Mouse (Mus musculus) ES-E14 (cell line): ENCODE results near the gene Ugt2b36. TPM values are rescaled to one million over a fixed set of nuclear protein-coding genes. Genes with fewer than 3 reads are reported as not detected.
"Not testable (repeated sequence)": the region's sequence is repeated elsewhere in the genome, so short reads cannot be mapped to it uniquely, and the experiment has no call there.

Experiments used
- DNase-seq: peaks from one replicate; pipeline ENCODE4 v3.0.0-alpha.2; 2013; ENCODE audit warnings: low read depth, low spot score
- H3K27ac ChIP-seq: 2 replicates; pipeline ENCODE4 v1.5.1; 2012; ENCODE audit warnings: low read depth, mild to moderate bottlenecking, low read length, moderate library complexity, mixed read lengths; ENCODE audit not compliant: poor library complexity, insufficient read depth, severe bottlenecking
- H3K36me3 ChIP-seq: 2 replicates; pipeline ENCODE4 v1.6.1; 2012; ENCODE audit warnings: mild to moderate bottlenecking, low read length, moderate library complexity, mixed read lengths; ENCODE audit not compliant: control insufficient read depth, poor library complexity, insufficient read depth, severe bottlenecking
- H3K4me1 ChIP-seq, 2 experiments: fragments of 150-350 bp in 1 of 2; sonication (generic) in 1 of 2; 2 replicates each; pipeline ENCODE4 v1.6.1; 2012; ENCODE audit warnings: low read length in 2 of 2, mild to moderate bottlenecking in 1 of 2, mixed read lengths in 1 of 2; ENCODE audit not compliant: control insufficient read depth in 2 of 2, insufficient read depth in 2 of 2, poor library complexity in 1 of 2
- H3K4me3 ChIP-seq, 2 experiments: fragments of 150-350 bp in 1 of 2; sonication (generic) in 1 of 2; 2 replicates each; pipeline ENCODE4 v1.5.1; 2012; ENCODE audit warnings: low read length in 2 of 2, low read depth in 1 of 2, mild to moderate bottlenecking in 1 of 2, mixed read lengths in 1 of 2; ENCODE audit not compliant: insufficient read depth in 1 of 2, poor library complexity in 1 of 2, severe bottlenecking in 1 of 2
- H3K9ac ChIP-seq: 2 replicates; pipeline ENCODE4 v1.6.1; 2012; ENCODE audit warnings: low read depth, mild to moderate bottlenecking, low read length, mixed read lengths; ENCODE audit not compliant: poor library complexity, insufficient read depth, severe bottlenecking
- H3K9me3 ChIP-seq: fragments of 150-350 bp; sonication (generic); 2 replicates; pipeline ENCODE4 v1.6.1; 2012; ENCODE audit warnings: low read depth, mild to moderate bottlenecking, low read length; ENCODE audit not compliant: control insufficient read depth, insufficient read depth
- CHD2 ChIP-seq: IDR thresholded peaks from 2 replicates; pipeline ENCODE4 v1.6.1; 2014; ENCODE audit warnings: mild to moderate bottlenecking, low read depth, low read length, inconsistent platforms
- HCFC1 ChIP-seq: IDR thresholded peaks from 2 replicates; pipeline ENCODE4 v1.6.1; 2012; ENCODE audit warnings: low read length, inconsistent platforms, borderline replicate concordance; ENCODE audit not compliant: insufficient read depth
- MAFK ChIP-seq: IDR thresholded peaks from 2 replicates; pipeline ENCODE4 v1.6.1; 2014; ENCODE audit warnings: mild to moderate bottlenecking, low read depth, low read length, inconsistent platforms; ENCODE audit not compliant: insufficient read depth
- ZC3H11A ChIP-seq: IDR thresholded peaks from 2 replicates; pipeline ENCODE4 v1.6.1; 2012; ENCODE audit warnings: low read depth, mild to moderate bottlenecking, inconsistent platforms, low read length, borderline replicate concordance
- ZNF384 ChIP-seq: IDR thresholded peaks from 2 replicates; pipeline ENCODE4 v1.6.1; 2012; ENCODE audit warnings: low read depth, low read length, inconsistent platforms
- in situ Hi-C, 2 experiments: fragments of 600-800 bp; cut with MboI; formaldehyde crosslinking; loops; one replicate each; pipeline ENCODE4 v1.15.1; 2025; ENCODE audit warnings: low sequenced_read_pairs in 2 of 2, inconsistent platforms in 1 of 2; ENCODE audit not compliant: unreplicated experiment in 2 of 2
- total RNA-seq: library from RNA; depleted of rRNA; stranded (reverse); fragments of 300-350 nt; gene quantifications from 2 replicates; pipeline ENCODE4 v1.2.3, GENCODE M21; 2012; rRNA removed

Ugt2b36 gene
- not detected in 2 replicates for total RNA-seq

DNA sequence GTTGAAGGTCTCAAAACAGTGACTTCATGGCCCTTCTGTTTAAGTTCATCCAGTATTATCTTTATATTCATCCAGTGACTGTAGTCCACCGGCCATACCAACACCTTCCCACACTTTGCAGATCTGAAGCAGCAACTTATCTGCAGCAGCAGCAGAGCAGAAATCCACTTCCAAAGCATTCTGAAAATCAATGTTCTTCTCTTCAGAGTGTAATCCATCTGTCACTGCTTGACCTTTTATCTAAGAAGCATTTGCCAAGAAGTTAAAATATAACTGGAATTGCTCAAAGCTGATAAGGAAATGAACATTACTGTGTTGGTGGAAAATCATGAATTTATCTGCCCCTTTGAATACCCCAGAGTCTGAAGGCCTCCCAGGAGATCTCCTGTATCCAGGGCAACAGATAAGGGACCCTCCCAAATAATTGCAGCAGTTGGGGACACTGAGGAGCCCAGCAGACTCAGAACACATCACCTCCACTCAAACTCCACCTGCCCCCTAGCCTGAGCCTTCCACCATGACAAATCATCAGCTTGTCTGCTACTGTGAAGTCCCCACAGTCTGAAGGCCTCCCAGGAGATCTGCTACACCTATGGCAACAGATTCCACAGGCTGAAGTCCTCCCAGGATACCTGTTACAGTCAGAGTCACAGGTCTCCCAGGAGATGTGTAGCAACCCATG is at the start of gene Ugt2b36:
Gene Ugt2b36 (minus strand): TSS at position 210 of the 682 bp plus-strand sequence.
- no peaks in the 10 kb centered on the region for H3K36me3 ChIP-seq
- in situ Hi-C loops, result no loop called here
- DNase-seq, result no peak
- H3K4me3 ChIP-seq, result no peak within 1 kb of the TSS
- H3K9me3 ChIP-seq, result no peaks in the 10 kb centered on the region
- H3K9ac ChIP-seq, result no peak within 1 kb of the TSS
- H3K27ac ChIP-seq, result no peak within 1 kb of the TSS
- TF ChIP-seq HCFC1 (no peak), MAFK (no peak), CHD2 (no peak)
- no peaks in the 10 kb centered on the region for H3K4me1 ChIP-seq

DNA sequence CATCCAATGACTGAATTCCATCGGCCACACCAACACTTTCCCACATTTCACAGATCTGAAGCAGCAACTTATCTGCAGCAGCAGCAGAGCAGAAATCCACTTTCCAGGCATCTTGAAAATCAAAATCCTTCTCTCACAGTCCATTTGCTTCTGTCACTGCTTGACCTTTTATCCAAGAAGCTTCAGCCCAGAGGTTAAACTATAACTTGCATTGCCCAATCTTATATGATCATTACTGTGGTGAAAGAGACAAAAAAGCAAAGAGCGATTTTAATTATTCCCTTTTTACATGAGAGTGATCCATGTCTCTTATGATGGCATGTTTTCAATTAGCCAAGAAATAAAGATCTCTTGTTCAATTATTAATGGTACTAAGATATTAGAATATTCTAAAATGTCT is 47.8 kb upstream of the Ugt2b36 start, which contains the start of gene Ugt2b5:
Gene Ugt2b5 (minus strand): TSS at position 123 of the 400 bp plus-strand sequence.
- in situ Hi-C loops, result loop anchor here (10.0 to 25.0 kb wide), 2 partner anchors 253 to 295 kb away; no protein-coding TSS in a partner anchor
- DNase-seq, H3K4me3 ChIP-seq, H3K36me3 ChIP-seq, H3K9me3 ChIP-seq, H3K27ac ChIP-seq, H3K9ac ChIP-seq, H3K4me1 ChIP-seq: not testable (repeated sequence)

DNA sequence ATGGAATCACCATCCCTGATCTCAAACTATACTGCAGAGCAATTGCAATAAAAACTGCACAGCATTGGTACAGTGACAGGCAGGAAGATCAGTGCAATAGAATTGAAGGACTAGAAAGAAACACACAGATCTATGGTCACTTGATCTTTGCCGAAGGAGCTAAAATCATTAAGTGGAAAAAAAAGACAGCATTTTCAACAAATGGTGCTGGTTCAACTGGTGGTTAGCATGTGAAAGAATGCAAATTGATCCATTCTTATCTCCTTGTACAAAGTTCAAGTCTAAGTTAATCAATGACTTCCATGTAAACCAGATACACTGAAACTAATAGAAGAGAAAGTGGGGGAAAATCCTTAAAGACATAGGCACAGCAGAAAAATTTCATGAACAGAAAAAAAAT is 11.3 kb upstream of the Ugt2b36 start:
- H3K9ac ChIP-seq, DNase-seq, H3K9me3 ChIP-seq, H3K36me3 ChIP-seq, H3K4me1 ChIP-seq, H3K27ac ChIP-seq, H3K4me3 ChIP-seq, in situ Hi-C loops: not testable (repeated sequence)

DNA sequence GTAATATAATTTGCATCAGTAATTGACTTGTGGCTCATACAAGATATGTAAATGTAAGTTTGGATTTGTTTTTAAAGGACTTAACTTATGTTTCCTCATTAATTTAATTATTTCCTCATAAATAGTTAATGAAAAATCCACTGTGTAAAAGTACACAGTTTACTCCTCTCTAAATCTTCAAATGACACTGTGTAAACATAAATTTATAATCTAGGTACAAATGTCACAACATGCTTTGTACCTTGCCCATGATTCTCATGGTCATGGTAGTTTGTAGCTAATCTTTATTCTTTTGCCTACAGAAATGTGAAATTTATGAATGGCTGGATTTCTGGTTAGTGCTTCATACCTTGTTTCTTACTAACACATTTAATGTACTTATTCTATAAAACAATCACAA is 1.2 kb downstream of the Ugt2b36 start:
- no peaks in the 10 kb centered on the region for H3K36me3 ChIP-seq
- no peaks in the 10 kb centered on the region for H3K9me3 ChIP-seq
- no peaks in the 10 kb centered on the region for H3K4me1 ChIP-seq
- no peak overlapping the region for H3K9ac ChIP-seq
- no peak overlapping the region for H3K27ac ChIP-seq
- DNase-seq, result no peak
- in situ Hi-C loops, result no loop called here
- TF ChIP-seq ZC3H11A (no peak), ZNF384 (no peak), CHD2 (no peak), MAFK (no peak), HCFC1 (no peak)
- no peak overlapping the region for H3K4me3 ChIP-seq

DNA sequence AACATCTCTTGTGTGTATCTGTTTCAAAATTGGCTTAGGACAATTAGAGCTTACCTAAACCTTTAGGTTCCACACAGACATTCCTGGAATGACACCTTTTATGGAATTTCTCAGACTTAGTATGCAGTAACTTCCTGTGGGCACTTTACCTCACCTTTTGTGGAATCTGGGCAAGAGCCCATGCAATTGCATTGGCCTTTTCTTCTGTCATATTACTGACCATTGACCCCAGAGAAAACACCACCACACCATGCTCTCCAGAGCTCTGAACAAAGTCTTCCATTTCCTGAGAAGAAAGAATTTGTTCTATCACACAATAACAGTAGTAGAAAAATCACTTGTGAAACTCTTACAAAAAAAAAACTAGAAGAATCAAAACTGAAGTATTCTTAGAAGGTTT is 3.1 kb downstream of the Ugt2b36 start:
- Histone ChIP-seq H3K9me3 (no peaks in the 10 kb centered on the region), H3K4me1 (no peaks in the 10 kb centered on the region), H3K27ac (no peak overlapping the region), H3K9ac (no peak overlapping the region), H3K4me3 (no peak overlapping the region), H3K36me3 (no peaks in the 10 kb centered on the region)
- in situ Hi-C loops, result no loop called here
- DNase-seq, result no peak
- TF ChIP-seq MAFK (no peak), ZC3H11A (no peak), CHD2 (no peak), ZNF384 (no peak), HCFC1 (no peak)
